Mouse (Mus musculus) 3T3-L1 (cell line): ENCODE measurements around the gene Sh3kbp1.

ENCODE experiments used
- DNase-seq: peaks from one replicate; pipeline ENCODE4 v3.0.0-alpha.2; 2015; ENCODE audit warnings: low read depth, low spot score

The Sh3kbp1 gene

DNA sequence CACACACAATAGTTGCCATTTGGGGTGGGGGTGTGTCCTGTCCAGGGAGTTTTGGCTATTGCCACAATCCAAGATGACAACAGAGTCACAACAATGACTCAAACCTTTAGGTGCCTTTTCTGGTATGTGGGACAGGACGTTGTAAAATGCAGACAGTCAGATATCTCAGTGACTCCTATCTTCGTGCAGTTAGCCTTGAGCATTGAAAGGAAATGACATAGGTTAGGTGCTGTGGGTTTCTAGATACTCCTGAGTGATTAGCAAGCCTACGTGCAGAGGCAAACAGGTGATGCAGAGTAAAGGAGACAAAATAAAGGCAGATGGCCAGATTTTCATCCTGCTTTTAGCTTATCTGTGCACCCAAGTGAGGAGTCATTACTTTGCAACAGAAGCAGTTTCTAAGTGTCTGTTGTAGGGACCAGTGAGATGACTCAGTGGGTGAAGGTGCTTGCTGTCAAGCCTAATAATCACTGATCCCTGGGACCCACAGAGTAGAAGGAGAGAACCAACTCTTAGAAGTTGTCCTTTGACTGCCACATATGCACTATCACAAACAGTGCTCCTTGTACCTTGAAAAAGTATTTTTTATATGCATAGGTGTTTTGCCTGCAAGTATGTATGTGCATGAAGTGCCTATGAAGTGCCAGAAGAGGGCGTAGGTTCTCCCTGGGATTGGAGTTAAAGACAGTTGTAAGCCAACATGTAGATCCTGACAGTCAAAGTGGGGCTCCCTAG is 50.7 kb downstream of the Sh3kbp1 start:
- DNase-seq = no peak

DNA sequence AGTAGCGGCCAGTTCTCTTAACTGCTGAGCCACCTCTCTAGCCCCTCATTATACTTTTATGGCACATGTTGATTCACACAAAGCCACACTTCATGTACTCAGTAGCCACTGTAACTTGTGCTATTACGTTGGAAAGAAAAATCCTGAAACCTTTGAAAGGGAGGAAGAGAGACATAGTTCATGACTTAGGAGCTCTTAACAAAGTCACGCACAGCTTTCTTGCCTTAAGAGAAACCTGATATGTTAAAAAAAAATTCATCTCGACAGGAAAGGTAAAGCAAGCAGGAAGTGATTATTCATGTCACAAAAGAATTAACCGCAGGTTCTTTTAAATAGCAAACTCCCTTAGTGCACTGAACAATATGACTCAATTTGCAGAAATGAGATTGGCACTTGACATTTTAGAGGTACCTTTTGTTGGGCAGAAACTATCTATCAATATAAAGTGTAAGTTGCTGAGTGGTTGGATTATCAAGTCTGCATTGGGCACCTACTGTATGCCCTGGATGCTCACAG is 51.3 kb downstream of the Sh3kbp1 start:
- no peak for DNase-seq

DNA sequence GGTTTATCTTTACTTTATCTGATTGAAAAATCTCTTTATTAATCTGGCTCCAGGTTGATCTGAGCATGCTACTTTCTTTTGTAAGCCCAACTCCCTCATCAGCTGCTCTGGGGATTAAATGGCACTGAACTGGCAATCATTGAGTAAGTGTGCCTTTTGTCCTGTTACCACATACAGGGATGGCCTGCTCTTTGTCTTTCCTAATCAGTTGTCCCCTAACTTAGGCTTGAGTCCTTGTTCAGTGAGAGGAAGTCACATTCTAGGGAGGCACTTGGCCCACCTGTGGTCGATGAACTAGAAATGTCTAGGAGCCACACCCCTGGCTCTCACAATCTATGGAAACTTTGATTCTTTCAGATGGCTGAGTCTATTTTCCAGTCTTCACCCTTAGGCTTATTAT is 58.4 kb downstream of the Sh3kbp1 start:
- no peak for DNase-seq

DNA sequence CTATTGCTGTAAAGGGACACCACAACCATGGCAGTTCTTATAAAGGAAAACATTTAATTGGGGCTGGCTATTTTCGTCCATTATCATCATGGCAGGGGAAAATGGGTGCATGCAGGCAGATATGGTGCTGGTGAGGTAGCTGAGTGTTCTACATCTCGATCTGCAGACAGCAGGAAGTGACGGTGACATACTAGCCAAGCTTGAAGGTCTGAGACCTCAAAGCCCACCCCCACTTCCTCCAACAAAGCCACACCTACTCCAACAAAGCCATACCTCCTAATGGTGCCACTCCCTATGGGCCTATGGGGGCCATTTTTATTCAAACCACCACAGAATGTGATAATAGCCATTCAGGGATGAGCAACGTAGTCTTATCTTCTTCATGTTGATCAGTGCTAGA is 59.8 kb downstream of the Sh3kbp1 start:
- no peak for DNase-seq

DNA sequence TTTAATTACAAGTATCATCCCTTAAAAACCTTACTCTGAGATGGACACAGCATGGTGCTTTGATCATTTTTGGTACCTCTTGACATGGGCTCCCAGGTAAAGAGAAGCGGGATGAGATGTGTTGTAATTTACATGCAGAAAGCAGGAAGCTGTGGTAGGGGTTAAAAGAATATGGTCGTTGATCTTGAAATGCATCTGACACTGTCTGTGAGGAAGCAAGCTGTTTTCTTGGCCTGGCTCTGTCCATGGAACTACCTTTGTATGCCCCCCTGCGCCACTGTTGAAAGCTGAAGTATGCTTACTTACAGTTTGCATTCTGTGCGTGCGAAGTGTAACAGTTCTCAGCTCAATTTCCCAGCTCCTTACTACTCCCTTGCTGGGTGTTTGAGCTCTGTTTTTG is 61.6 kb downstream of the Sh3kbp1 start:
- DNase-seq = no peak

DNA sequence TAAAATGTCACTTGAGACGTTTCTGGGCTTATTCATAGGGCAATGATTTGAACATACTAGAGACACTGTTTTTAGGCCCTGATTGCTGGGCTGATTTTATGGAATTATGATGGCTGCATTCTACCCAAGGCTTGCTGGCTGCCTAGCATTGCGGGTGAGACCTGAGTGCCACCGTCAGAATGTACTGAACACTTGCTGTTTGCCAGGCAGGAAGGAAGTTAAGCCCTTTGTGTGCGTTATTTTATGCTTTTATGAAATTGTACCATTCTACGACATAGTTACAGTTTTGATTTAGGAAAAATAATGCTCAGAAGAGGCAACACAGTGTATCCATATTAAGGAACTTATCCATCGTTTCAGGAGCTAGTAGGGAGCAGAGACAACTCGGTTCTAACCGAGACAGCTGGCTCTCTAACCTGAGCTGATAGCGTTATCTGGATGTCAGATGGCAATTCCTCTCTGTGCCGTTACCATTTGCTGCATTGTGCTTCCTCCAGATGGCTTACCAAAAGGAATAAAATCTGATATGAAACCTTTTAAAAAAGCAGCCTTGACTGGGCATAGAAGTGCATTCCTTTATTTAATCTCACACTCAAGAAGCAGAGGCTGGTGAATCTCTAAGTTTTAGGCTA is 62.8 kb downstream of the Sh3kbp1 start:
- DNase-seq = no peak

DNA sequence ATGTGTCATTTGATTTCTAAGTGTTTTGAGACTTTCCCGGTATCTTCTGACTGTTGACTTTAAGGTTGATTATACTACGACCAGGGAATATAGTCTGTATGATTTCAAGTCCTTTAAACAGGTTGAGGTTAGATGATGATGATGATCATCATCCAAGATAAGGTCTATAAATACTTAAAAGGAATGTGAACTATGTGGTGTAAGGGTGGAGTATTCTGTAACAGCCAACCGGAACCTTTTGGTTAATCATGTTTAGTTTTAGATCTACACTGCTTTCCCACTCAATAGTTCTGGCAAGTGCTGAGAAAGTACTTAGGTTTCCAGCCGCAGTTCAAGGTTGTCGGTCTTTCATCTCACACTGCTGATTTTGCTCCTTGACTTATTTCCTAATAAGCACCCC is 66.1 kb downstream of the Sh3kbp1 start:
- no peak for DNase-seq

DNA sequence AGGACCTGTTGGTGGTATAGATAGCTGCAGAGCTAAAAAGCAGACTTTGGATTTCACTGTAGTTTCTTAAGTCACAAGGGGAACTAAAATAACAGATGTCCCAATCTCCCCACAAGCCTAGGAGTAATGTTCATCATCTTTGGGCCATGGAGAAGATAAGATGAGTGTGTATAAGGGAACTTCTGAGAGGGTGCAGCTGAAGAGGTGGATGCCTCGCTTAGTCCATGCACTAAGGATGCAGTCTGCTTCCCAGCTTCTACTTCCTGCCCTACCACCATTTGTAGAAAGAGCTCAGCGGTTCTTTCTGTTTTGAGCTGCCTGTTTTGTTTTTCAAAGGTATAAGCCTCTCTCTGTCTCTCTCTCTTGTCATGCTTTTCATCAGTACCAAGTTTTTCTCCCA is 69.5 kb downstream of the Sh3kbp1 start:
- DNase-seq = no peak

DNA sequence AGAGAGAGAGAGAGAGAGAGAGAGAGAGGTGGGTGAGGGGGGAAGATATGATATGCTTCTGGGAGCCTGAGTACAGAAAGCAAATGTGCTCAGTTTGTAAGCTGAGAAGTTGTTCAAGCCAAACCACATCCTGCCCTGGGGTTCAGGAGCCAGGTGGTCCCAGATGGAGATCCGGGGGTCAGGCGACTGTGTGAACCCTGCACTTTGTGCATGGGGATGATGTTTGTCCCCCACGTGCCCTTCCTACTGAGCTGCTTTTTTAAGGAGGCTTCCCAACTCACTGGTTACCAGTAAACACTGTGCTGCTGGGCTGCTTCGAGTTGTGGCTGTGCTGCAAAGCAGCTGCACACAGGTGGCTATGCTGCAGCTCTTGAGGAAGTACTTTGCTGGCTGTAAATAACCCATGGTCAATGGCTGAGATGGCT is 70.0 kb downstream of the Sh3kbp1 start:
- DNase-seq = peak; percentile 48

DNA sequence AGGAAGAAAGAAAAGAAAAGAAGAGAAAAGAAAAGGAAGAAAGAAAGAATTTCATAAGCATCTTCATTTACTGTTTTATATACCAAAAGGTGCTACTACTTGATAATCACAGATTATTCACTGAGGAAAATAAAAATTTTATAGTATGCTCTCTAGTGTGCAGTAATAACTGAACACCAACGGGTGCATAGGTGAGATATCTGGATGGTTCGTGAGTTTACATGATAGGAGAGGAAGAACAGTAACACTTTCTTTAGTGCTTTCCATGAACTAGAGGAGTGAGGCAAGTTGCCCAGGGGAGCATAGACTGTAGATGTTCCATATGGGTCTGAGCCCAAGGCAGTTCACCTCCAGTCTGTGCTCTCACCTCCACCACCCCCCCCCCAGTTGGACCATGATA is 75.8 kb downstream of the Sh3kbp1 start:
- no peak for DNase-seq

DNA sequence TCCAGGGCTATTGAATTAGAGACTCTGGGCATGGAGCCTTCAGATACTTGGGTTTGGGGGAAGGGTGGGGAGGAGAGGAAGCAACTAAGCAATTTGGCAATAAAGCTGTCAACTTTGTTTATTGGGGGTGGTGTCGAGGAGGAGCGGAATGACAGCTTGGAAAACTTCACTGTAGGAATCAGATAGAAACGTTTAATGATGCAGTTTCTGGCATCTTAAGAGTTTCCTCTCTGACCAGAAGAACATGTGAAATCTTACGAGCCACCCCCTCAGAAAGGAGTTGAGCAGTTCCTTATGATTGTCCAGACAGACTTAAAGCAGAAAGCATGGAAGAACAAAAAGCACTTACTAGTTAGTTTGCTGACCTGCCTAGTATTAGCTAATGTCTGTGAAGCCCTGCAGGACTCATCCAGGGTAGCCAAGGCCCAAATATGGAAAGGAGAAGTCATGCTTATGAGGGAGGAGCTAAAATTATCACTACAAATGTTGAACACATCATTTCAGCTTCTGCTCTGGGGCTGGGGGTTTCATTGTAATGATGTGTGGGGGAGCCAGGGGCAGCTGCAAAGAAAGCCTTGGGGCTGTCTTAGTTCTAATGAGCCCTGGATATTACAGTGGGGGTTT is 77.4 kb downstream of the Sh3kbp1 start:
- no peak for DNase-seq

DNA sequence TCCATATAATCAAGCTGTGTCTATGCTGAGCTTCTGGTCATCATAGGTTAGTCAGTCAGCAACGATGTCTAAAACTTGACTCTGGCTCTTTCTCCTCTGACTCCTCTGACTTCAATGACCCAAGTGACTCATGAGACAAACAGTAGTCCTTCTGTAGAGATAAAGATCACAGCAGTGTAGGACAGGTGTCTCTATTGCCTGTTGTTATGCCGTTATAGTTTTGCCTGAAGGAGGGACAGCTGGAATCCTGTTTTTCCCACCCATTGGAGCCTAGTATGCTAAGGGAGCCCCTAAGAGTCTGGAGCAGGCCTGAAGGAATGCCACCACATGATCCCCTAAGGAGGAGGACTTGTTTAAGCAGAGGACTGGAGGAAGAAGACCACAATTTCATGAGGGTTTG is 78.3 kb downstream of the Sh3kbp1 start:
- no peak for DNase-seq

DNA sequence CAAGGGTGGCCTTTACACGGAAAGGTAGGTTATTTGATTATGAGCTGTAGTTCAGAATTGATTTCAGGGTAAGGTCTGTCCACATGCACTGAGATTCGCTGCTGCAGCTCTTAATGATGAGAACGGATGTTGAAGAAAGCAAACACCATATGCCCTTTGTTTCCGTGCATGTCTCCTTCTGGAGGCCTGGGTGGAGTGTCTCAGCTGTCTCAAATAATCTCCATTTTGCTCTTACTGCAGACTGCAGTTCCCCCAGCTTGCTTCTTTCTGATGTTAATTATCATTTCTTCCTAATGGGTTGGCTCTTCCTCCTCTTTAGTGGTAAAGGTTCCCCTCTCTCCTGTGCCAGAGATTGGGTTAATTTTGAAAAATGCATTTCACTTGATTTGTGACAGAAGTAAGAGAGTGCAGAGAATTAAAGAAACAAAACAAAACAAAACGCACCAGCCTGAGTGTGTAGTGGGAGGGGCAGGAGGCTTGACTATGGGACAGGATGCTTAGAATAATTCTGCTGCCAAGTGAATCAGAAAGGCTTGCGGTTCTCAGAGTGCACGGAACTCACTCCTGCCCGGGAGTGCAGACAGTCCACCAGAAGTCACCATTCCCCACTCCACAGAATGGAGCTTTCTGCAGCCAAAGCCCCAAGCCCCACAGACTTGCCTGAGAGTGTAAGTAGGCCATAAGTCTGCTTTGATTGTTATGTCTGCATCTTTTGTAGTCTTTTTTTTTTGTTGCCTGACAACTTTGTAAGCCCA is 81.2 kb downstream of the Sh3kbp1 start:
- DNase-seq = peak; percentile 77

DNA sequence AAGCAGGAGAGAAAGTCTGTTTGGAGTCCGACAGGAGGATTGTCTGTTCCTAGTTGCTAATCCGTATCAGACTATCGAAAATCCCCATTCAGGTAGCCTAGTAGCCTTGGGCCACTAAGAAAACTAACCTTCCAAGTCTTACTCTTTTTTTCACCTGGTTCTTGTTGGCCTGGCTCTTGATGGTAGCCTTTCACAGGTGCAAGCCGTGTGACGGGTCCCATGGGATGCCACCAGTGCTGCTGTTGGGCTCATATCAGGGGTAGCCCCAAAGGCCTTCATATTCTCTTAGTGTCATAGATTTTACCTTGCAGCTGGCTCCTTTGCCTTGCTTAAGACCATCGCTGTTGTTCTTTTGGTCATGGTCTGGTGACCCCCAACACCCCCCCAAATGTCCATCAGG is 82.2 kb downstream of the Sh3kbp1 start:
- DNase-seq = no peak

DNA sequence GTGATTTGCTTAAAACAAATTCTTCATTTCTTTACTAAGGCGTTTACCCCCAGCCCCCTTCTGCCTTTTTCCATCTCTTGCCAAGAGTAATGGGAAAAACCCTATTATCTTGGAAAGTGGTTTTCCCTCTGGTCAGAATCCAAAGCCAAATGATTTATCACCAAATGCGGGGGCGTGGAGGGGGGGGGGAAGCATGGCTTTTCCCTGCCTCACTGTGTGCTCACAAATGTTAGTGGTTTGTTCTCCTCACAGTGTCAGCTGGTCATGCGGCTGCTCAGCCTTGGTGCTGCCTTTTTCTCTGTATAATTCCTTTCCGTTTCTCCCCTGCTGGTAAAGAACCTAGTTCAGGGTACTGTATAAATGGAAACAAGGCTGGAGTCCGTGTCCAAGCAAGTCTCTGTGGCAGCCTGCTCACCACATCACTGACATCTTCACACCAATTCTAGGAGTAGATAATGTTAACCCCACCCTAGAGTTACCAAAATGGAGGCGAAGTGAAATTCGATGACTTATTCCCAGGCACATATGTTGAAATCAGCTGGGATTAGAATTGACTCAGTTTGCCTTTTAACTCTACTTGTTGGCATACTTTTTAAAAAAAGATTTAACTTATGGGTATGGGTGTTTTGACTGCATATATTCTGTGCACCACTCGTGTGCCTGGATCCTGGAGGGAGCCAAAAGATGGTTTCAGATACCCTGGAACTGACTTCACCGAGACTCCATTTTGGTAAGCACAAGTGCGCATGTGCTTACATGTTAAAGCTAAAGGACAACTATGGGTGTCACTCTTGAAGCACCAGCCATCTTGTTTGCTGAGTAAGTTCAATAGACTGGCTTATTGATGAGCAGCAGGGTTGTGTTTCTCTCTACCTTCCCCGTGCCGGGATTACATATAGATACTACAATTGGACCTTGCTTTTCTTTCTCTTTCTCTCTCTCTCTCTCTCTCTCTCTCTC is 84.3 kb downstream of the Sh3kbp1 start:
- DNase-seq = peak; percentile 77

DNA sequence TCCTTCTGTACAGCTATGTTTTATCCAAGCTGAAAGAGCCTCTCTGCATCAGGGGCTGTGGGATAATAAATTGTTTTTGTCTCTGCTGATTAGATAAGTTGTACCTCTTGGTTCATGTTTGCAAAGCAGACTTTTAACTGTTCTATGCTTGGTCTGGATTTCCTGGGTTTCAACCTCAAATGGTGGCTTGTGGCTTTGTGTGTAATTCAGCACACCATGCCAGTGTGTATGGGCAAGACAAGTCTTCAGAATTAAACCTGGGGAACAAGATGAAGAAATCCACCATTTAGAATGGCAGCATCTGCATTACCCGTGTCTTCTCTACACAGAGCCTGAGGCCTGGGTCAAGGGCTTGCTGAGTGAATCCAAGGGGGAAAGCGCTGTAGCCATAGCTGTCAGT is 86.1 kb downstream of the Sh3kbp1 start:
- DNase-seq = no peak

DNA sequence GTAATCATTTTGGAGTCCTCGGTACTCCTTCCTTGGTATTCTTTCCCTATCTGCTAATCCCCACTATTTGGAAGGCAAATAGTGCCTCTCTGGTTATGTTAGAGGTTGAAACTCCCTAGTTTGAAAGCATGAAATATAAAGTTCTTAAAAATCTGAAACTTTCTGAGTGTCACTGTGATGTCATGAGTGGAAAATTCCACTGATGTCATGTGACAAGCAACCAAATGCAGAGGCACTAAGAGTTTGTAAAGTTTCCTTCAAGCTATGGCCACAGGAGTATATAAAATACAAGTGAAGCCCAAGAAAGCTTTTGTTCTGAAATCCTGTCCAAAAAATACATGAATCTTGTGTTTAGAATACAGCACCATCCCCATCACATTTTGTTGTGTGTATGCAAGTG is 94.3 kb downstream of the Sh3kbp1 start:
- DNase-seq = no peak

DNA sequence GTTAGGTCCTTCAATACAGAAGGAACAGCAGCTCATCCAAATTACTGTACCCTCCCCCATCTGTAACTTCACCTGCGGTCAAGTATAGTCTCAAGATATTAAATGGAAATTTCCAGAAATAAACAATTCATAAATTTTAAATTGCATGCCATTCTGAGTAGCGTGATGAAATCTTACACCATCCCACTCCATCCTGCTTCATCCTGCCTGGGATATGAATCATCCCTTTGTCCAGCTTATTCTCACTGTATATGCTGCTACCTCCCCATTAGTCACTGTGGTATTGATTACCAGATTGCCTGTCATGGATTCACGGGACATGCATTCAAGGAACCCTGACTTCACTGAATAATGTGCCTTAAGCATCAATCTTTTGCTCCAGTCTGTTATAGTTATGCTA is 104.3 kb downstream of the Sh3kbp1 start:
- peak; percentile 85 for DNase-seq

DNA sequence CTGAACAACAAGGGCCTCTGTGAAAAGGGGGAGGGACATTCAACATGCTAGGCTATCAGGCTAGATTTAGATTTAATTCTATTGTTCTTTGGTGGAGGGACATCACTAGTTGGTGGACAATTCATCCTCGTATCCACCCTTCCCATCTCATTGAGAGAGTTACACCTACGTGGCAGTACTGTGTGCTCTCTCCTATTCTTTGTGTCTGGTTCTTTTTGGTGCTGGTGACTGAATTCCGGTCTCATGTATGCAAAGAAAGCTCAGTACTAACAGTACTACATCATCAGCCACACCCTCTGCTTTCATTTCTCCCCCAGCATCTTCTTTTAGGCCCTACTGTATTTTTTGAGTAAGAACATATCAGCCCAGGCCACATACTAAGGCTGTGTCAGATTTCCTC is 105.8 kb downstream of the Sh3kbp1 start:
- DNase-seq = no peak

DNA sequence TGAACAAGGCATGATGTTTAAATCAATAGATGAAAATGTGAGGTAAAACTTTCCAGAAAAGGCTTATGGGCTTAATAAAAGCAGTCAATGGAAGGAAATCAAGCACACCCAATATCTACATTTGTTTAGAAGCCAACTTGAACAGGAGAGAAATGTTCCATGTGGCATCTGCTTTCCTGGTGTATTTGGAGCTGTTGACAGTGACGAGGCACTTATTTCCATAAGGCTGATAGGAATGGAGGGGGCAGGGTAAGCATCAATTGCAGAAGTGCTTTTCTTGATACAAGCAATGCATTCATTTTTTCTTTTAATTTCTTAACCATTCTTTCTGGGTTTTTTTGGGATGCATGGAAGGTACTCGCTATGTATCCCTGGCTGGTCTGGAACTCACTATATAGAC is 106.9 kb downstream of the Sh3kbp1 start:
- no peak for DNase-seq

DNA sequence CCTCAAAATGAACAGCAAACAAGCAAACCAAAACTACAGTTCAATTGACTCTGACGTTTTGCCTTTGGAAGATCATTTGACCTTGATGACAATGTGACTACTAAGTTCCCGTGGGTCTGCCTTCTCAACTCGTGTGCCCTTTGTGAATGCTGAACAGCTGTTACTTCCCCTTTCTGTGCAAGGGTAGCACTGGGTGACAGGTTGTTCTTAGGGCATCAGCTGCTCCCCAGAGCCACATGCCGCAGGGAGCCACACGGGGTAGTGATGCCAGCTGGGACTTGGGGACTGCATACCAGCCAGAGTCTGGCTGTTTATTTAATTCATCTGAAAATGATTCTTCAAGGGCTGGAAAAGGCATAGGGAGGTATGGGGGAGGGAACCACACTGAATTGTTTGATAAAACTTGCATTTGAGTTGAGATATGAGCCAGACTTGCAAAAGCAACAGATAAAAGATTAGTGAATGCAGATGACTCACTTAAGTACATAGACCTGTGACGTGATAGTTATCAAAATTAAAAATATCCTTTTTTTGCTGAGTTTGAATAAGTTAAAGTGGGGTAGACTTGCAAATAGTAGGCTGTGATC is 108.5 kb downstream of the Sh3kbp1 start:
- no peak for DNase-seq
